Mouse (Mus musculus): ENCODE data around the gene Pmm1.

DNA sequence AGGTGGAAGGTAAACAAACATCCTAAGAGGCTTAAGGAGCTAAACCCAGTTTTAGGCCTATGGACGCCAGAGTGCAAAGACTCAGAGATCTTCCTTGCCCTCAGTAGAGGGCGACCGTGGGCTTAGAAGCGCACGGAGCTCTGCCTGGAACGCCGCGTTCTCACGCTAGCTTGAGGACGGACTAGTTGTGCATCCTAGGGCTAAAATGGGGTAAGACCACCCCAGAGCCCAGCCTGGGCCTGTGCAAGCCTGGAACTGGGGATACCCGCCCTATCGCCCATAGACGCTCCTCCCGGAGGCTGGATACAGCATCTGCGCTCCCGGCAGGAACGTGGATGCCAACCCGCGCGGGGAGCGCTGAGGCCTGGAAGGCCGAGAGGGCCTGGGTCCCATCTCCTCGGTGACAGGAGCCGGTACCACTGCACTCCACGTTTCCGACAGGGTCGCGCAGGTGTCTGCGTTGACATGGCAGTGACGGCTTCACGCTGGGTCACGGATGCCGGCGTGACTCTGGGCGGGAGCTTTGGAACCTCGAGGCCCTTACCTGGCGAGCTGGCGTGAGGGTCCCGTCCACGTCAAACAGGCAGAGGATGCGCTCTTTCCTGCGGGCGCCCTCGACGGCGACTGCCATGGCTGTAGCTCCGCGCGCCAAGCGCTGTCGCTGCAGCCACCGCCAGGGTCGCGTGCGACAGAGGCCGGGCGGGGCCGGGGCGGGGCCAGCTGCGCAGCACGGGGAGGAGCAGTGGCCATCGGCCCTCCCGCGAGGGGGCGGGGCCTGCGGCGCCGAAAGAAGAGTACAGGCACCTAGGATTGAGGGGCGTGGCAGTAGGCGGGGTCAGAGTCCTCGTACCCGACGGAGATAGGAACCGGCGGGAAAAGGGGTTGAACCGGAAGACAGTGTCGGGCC, at the start of gene Pmm1:
- TF ChIP-seq CTCF (IDR thresholded peaks at IDR 0.05; ENCODE audit: control insufficient read depth, insufficient read depth, insufficient replicate concordance, low read depth, low read length) (peak; percentile 66; the same call in 1 of the 2 replicates), POLR2A (IDR thresholded peaks at IDR 0.05; ENCODE audit: control insufficient read depth, low read depth, low read length) (peak; percentile 48; the same call in 1 of the 2 replicates)

Data from testis, adult 2 months (tissue).